Mouse (Mus musculus) bone marrow macrophage, adult 2 months (primary cell): ENCODE measurements around the gene Pacs1.

Experiments
- CTCF ChIP-seq: IDR thresholded peaks from 2 replicates; pipeline ENCODE4 v1.5.1; 2012; ENCODE audit warnings: low read depth, mild to moderate bottlenecking, low read length, moderate library complexity
- POLR2A ChIP-seq: IDR thresholded peaks from 2 replicates; pipeline ENCODE4 v1.6.1; 2012; ENCODE audit warnings: mild to moderate bottlenecking, low read depth, low read length, borderline replicate concordance

DNA sequence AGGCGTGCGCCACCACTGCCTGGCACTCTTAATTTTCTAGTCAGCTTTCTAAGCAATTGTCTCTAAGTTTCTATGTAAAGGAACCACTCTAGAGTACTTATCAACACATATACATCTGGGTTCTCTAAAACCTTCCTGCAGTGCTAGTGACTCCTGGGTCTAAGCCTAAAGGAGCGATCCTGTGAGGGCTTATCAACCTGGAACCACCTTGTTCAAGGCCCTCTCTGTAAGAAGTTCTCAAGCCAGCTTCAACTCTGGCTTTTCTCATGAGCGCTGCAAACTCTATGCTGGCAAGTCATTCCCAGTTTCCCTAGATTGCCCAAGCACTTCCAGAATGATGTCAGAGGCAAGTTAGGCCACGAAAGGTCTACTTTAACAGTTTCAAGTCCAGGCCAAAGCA lies 5.9 kb downstream of the Pacs1 start:
- TF ChIP-seq POLR2A = no peak
- no peak for TF ChIP-seq CTCF
